Mouse (Mus musculus): ENCODE results near the gene Map1lc3b. TPM values are rescaled to one million over a fixed set of nuclear protein-coding genes. Genes with fewer than 3 reads are reported as not detected.

The Map1lc3b gene
- 100 to 1,000 TPM; 163 to 207 (median 201) TPM for total RNA-seq (2022)

GRCm38 (mm10) chr8:121590203-121591177 is at the start of gene Map1lc3b:
Map1lc3b (plus strand) TSS chr8:121590361.
- peak; percentile 93 to 94 for DNase-seq (ENCODE audit: low spot score in 2 of 2)

- DNase-seq (ENCODE audit: low spot score in 2 of 2), result no peak
Observed at GRCm38 (mm10) chr8:121541862-121542261, 48.3 kb upstream of the Map1lc3b start.

- DNase-seq (ENCODE audit: low spot score in 2 of 2), result no peak
Observed at GRCm38 (mm10) chr8:121542901-121543300, 47.3 kb upstream of the Map1lc3b start.

- DNase-seq (ENCODE audit: low spot score in 2 of 2), result no peak
Observed at GRCm38 (mm10) chr8:121544276-121544785, 45.8 kb upstream of the Map1lc3b start, which contains the start of gene 1700018B08Rik. 1700018B08Rik (minus strand) TSS chr8:121544320.

- DNase-seq (ENCODE audit: low spot score in 2 of 2), result no peak
Observed at GRCm38 (mm10) chr8:121544936-121545335, 45.2 kb upstream of the Map1lc3b start.

- peak in 1 of 2 experiments; percentile 64 for DNase-seq (ENCODE audit: low spot score in 2 of 2)
Observed at GRCm38 (mm10) chr8:121547132-121547531, 43.0 kb upstream of the Map1lc3b start.

- no peak for DNase-seq (ENCODE audit: low spot score in 2 of 2)
Observed at GRCm38 (mm10) chr8:121550056-121550455, 40.1 kb upstream of the Map1lc3b start.

- peak; percentile 74 to 88 for DNase-seq (ENCODE audit: low spot score in 2 of 2)
Observed at GRCm38 (mm10) chr8:121551065-121551985, 38.8 kb upstream of the Map1lc3b start.

GRCm38 (mm10) chr8:121552506-121552905 is 37.7 kb upstream of the Map1lc3b start:
- no peak for DNase-seq (ENCODE audit: low spot score in 2 of 2)

GRCm38 (mm10) chr8:121553831-121554475 is 36.2 kb upstream of the Map1lc3b start:
- peak in 1 of 2 experiments; percentile 19 for DNase-seq (ENCODE audit: low spot score in 2 of 2)

- DNase-seq (ENCODE audit: low spot score in 2 of 2), result no peak
Observed at GRCm38 (mm10) chr8:121557746-121558145, 32.4 kb upstream of the Map1lc3b start.

- DNase-seq (ENCODE audit: low spot score in 2 of 2), result no peak
Observed at GRCm38 (mm10) chr8:121558538-121558937, 31.6 kb upstream of the Map1lc3b start.

GRCm38 (mm10) chr8:121559801-121560200 is 30.4 kb upstream of the Map1lc3b start:
- no peak for DNase-seq (ENCODE audit: low spot score in 2 of 2)

GRCm38 (mm10) chr8:121560432-121561100 is 29.6 kb upstream of the Map1lc3b start:
- no peak for DNase-seq (ENCODE audit: low spot score in 2 of 2)

- DNase-seq (ENCODE audit: low spot score in 2 of 2), result peak; percentile 65 to 71
Observed at GRCm38 (mm10) chr8:121561636-121562345, 28.4 kb upstream of the Map1lc3b start.

GRCm38 (mm10) chr8:121562941-121563351 is 27.2 kb upstream of the Map1lc3b start:
- DNase-seq (ENCODE audit: low spot score in 2 of 2), result peak; percentile 89 to 92

- DNase-seq (ENCODE audit: low spot score in 2 of 2), result no peak
Observed at GRCm38 (mm10) chr8:121563701-121564100, 26.5 kb upstream of the Map1lc3b start.

GRCm38 (mm10) chr8:121568321-121568720 is 21.8 kb upstream of the Map1lc3b start:
- DNase-seq (ENCODE audit: low spot score in 2 of 2), result no peak

- peak; percentile 59 to 72 for DNase-seq (ENCODE audit: low spot score in 2 of 2)
Observed at GRCm38 (mm10) chr8:121570335-121570734, 19.8 kb upstream of the Map1lc3b start.

GRCm38 (mm10) chr8:121570801-121571200 is 19.4 kb upstream of the Map1lc3b start:
- no peak for DNase-seq (ENCODE audit: low spot score in 2 of 2)
